Mouse (Mus musculus): ENCODE data around the gene Gtf3c2. TPM values are rescaled to one million over a fixed set of nuclear protein-coding genes. Genes with fewer than 3 reads are reported as not detected.

The Gtf3c2 gene
- polyA plus RNA-seq, 1 experiment from 2014 or later: 16.8 TPM

DNA sequence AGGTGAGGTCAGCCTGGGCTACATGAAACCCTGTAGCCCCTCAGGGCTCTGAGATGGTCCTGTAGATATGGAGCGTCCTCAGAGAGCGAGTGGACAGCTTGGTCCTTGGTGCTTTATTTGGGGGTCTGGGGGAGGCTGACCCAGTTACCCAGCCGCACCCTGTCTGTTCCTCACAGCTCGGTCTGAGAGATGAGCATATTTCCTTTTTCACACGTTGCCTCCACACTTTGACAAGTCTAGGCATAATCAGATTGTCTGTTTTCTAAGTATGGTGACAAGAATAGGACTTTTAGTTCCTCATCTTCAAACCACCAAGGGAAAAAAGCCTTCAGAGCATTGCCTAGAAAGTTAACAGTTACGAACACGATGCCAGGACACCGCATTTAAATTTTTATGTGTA is 58.8 kb downstream of the Gtf3c2 start:
- Histone ChIP-seq H3K9me3 (ENCODE audit: low read length) (no peaks in the 10 kb centered on the region), H3K4me1 (ENCODE audit: insufficient read depth) (no peaks in the 10 kb centered on the region), H3K4me3 (ENCODE audit: low read depth, low read length) (no peak overlapping the region), H3K27ac (ENCODE audit: low read depth) (no peak overlapping the region), H3K36me3 (replicated peaks; ENCODE audit: insufficient read depth, low read length) (no peaks in the 10 kb centered on the region), H3K4me2 (ENCODE audit: low read depth, low read length) (no peak overlapping the region), H3K9ac (replicated peaks) (no peak overlapping the region), H3K27me3 (ENCODE audit: insufficient read depth, low read length) (0 out of 2 replicates have a peak, but pooled peaks cover 4% of the 10 kb centered on the region)
- ATAC-seq (no peak), DNase-seq (no peak)
- TF ChIP-seq EP300 (IDR thresholded peaks at IDR 0.05; ENCODE audit: low read depth) (no peak), CTCF (IDR thresholded peaks at IDR 0.05; ENCODE audit: low read depth) (no peak)
- WGBS (ENCODE audit: insufficient replicate concordance): 48% methylated on average over 8 of the region's 8 CpGs

DNA sequence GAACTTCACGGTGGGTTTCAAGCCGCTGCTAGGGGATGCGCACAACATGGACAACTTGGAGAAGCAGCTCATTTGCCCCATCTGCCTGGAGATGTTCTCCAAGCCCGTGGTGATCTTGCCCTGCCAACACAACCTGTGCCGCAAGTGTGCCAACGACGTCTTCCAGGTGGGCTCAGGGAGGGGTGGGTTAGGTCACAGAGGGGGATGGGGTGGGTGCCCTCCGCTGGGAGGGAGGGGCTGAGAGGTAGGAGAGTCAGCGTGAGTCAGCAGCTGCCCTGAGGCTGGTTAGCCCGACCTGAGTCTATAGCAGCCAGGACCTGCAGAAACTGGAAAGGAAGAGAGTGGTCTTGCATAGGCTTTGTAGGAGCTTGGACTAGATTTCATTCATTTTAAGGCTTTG is 63.0 kb downstream of the Gtf3c2 start:
- no peak for ATAC-seq
- WGBS (ENCODE audit: insufficient replicate concordance): 25% methylated on average over 10 of the region's 10 CpGs

DNA sequence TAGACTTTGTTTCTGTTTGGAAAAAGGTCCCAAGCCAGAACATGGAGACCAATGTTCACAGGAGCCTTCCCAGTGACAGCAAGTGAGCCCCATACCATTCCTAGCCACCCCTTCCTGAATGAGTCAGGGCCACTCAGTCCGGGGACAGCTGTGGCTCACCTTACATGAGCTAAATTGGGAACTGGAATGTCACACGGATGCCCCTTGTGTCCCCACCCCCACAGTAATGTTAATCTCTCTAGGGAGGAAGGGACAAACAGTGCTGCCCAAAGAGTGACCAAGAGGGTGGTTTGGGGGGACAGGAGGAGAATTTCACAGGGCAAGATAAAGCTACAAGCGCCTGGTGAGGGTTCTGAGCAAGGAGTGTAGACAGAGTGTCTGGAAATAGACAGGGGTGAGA is 63.6 kb downstream of the Gtf3c2 start, which contains the start of gene Trim54:
Gene Trim54 (plus strand): TSS at position 359 of the 400 bp plus-strand sequence.
- no peak for TF ChIP-seq EP300 (IDR thresholded peaks at IDR 0.05; ENCODE audit: low read depth)
- Histone ChIP-seq H3K9ac (replicated peaks) (no peak within 1 kb of the TSS), H3K4me2 (ENCODE audit: low read depth, low read length) (no peak within 1 kb of the TSS)

More for the DNA sequence above, 63.0 kb downstream of the Gtf3c2 start:
- Histone ChIP-seq H3K9ac (replicated peaks) (no peak overlapping the region), H3K9me3 (ENCODE audit: low read length) (no peaks in the 10 kb centered on the region), H3K27ac (ENCODE audit: low read depth) (no peak overlapping the region), H3K4me3 (ENCODE audit: low read depth, low read length) (no peak overlapping the region), H3K27me3 (ENCODE audit: insufficient read depth, low read length) (0 out of 2 replicates have a peak, but pooled peaks cover 4% of the 10 kb centered on the region), H3K36me3 (replicated peaks; ENCODE audit: insufficient read depth, low read length) (no peaks in the 10 kb centered on the region), H3K4me2 (ENCODE audit: low read depth, low read length) (no peak overlapping the region), H3K4me1 (ENCODE audit: insufficient read depth) (no peaks in the 10 kb centered on the region)
- TF ChIP-seq CTCF (IDR thresholded peaks at IDR 0.05; ENCODE audit: low read depth): no peak
- no peak for TF ChIP-seq EP300 (IDR thresholded peaks at IDR 0.05; ENCODE audit: low read depth)
- no peak for DNase-seq

DNA sequence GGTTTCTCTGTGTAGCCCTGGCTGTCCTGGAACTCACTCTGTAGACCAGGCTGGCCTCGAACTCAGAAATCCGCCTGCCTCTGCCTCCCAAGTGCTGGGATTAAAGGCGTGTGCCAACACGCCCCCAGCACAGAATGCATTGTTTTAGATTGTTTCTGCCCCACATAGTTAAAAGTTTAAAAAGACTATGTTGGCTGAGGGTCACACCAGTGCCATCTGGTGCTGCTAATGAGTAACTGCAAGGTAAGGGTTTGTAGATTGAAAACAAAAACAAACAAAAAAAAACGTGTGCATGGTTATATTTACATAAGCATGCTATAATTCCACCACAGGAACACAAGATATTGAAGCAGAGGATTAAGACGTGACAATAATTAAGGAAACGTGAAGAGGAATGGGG is 69.2 kb downstream of the Gtf3c2 start:
- DNase-seq: no peak
- no peak for ATAC-seq
- 14% methylated on average over 7 of the region's 7 CpGs for WGBS (ENCODE audit: insufficient replicate concordance)

More for the DNA sequence above, 63.6 kb downstream of the Gtf3c2 start, which contains the start of gene Trim54:
- DNase-seq: no peak
- Histone ChIP-seq H3K4me3 (ENCODE audit: low read depth, low read length) (no peak within 1 kb of the TSS), H3K27me3 (ENCODE audit: insufficient read depth, low read length) (0 out of 2 replicates have a peak, but pooled peaks cover 4% of the 10 kb centered on the region), H3K36me3 (replicated peaks; ENCODE audit: insufficient read depth, low read length) (no peaks in the 10 kb centered on the region), H3K9me3 (ENCODE audit: low read length) (no peaks in the 10 kb centered on the region), H3K27ac (ENCODE audit: low read depth) (no peak within 1 kb of the TSS), H3K4me1 (ENCODE audit: insufficient read depth) (no peaks in the 10 kb centered on the region)
- WGBS (ENCODE audit: insufficient replicate concordance): 26% methylated on average over 3 of the region's 3 CpGs
- ATAC-seq: no peak

DNA sequence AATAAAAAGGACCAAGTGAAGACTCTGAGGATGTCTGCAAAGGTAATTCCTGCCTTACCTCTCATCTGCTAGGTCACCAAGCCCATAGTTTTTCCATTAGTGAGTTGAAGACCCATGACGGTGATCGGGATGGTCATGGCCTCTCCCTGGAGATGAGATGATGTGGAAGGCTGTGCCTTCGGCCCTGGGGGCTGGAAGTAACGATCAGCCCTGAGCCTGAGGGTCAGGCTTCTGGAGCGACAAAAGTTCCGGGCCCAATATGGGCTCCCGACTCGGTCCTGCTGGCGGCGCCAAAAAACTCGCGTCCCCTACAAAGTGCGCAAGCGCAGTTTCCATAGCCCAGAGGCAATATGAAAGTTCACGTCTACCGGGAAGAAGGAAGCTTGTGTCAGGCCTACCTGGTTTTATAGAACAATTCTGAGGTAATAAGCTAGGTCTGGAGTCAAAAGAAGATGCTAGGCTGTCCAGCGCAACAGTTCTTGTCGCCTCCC is 71.9 kb downstream of the Gtf3c2 start, which contains the start of gene Slc30a3:
Gene Slc30a3 (minus strand): TSS at position 238 of the 491 bp plus-strand sequence.
- Histone ChIP-seq H3K4me2 (ENCODE audit: low read depth, low read length) (no peak within 1 kb of the TSS), H3K27ac (ENCODE audit: low read depth) (no peak within 1 kb of the TSS), H3K9me3 (ENCODE audit: low read length) (no peaks in the 10 kb centered on the region), H3K4me1 (ENCODE audit: insufficient read depth) (no peaks in the 10 kb centered on the region), H3K27me3 (ENCODE audit: insufficient read depth, low read length) (no peaks in the 10 kb centered on the region), H3K9ac (replicated peaks) (no peak within 1 kb of the TSS), H3K36me3 (replicated peaks; ENCODE audit: insufficient read depth, low read length) (no peaks in the 10 kb centered on the region), H3K4me3 (ENCODE audit: low read depth, low read length) (no peak within 1 kb of the TSS)
- TF ChIP-seq EP300 (IDR thresholded peaks at IDR 0.05; ENCODE audit: low read depth): no peak
- TF ChIP-seq CTCF (IDR thresholded peaks at IDR 0.05; ENCODE audit: low read depth): no peak
- ATAC-seq (no peak), DNase-seq (no peak)
- WGBS (ENCODE audit: insufficient replicate concordance): 86% methylated on average over 18 of the region's 18 CpGs

More for the DNA sequence above, 69.2 kb downstream of the Gtf3c2 start:
- no peaks in the 10 kb centered on the region for H3K27me3 ChIP-seq (ENCODE audit: insufficient read depth, low read length)
- no peak overlapping the region for H3K4me2 ChIP-seq (ENCODE audit: low read depth, low read length)
- H3K4me1 ChIP-seq (ENCODE audit: insufficient read depth): no peaks in the 10 kb centered on the region
- TF ChIP-seq CTCF (IDR thresholded peaks at IDR 0.05; ENCODE audit: low read depth) (peak; percentile 61), EP300 (IDR thresholded peaks at IDR 0.05; ENCODE audit: low read depth) (no peak)
- no peak overlapping the region for H3K4me3 ChIP-seq (ENCODE audit: low read depth, low read length)
- no peak overlapping the region for H3K27ac ChIP-seq (ENCODE audit: low read depth)
- no peaks in the 10 kb centered on the region for H3K36me3 ChIP-seq (replicated peaks; ENCODE audit: insufficient read depth, low read length)
- H3K9ac ChIP-seq (replicated peaks): no peak overlapping the region
- H3K9me3 ChIP-seq (ENCODE audit: low read length): no peaks in the 10 kb centered on the region

Other genes starting within 250 kb of the Gtf3c2 start
- gene Cgref1, start 234.6 kb downstream of the Gtf3c2 start, polyA plus RNA-seq (2015; fragmentation: Nextera tagmentation; extraction: Ambion mirVana): 18.7 and 22.8 TPM in 2 replicates
- 79.2 and 80.6 TPM in 2 replicates for gene Preb, start 219.8 kb downstream of the Gtf3c2 start, polyA plus RNA-seq (2015; fragmentation: Nextera tagmentation; extraction: Ambion mirVana)
- 0.05 TPM in 1 of 2 replicates, not detected in the other for gene Tcf23, start 211.5 kb downstream of the Gtf3c2 start, polyA plus RNA-seq (2015; fragmentation: Nextera tagmentation; extraction: Ambion mirVana)
- 162 and 169 TPM in 2 replicates for gene Atraid, start 131.8 kb downstream of the Gtf3c2 start, polyA plus RNA-seq (2015; fragmentation: Nextera tagmentation; extraction: Ambion mirVana)
- gene Slc5a6, start 131.2 kb downstream of the Gtf3c2 start, polyA plus RNA-seq (2015; fragmentation: Nextera tagmentation; extraction: Ambion mirVana): 3.1 and 3.7 TPM in 2 replicates
- 3.1 and 4.2 TPM in 2 replicates for gene Cad, start 125.4 kb downstream of the Gtf3c2 start, polyA plus RNA-seq (2015; fragmentation: Nextera tagmentation; extraction: Ambion mirVana)
- gene Dnajc5g, start 73.9 kb downstream of the Gtf3c2 start, polyA plus RNA-seq (2015; fragmentation: Nextera tagmentation; extraction: Ambion mirVana): not detected in 2 replicates
- 0.24 and 0.72 TPM in 2 replicates for gene Slc30a3, start 71.9 kb downstream of the Gtf3c2 start, polyA plus RNA-seq (2015; fragmentation: Nextera tagmentation; extraction: Ambion mirVana)
- gene Trim54, start 63.4 kb downstream of the Gtf3c2 start, polyA plus RNA-seq (2015; fragmentation: Nextera tagmentation; extraction: Ambion mirVana): 0.12 and 0.86 TPM in 2 replicates
- gene Ucn, start 41.3 kb downstream of the Gtf3c2 start, polyA plus RNA-seq (2015; fragmentation: Nextera tagmentation; extraction: Ambion mirVana): not detected in 2 replicates
- gene Mpv17, start 25.9 kb downstream of the Gtf3c2 start, polyA plus RNA-seq (2015; fragmentation: Nextera tagmentation; extraction: Ambion mirVana): 16.5 and 17.6 TPM in 2 replicates
- gene Gm29609, start 233 bp downstream of the Gtf3c2 start, polyA plus RNA-seq (2015; fragmentation: Nextera tagmentation; extraction: Ambion mirVana): 0.21 and 0.59 TPM in 2 replicates
- gene Snx17, start 13.1 kb upstream of the Gtf3c2 start, polyA plus RNA-seq (2015; fragmentation: Nextera tagmentation; extraction: Ambion mirVana): 29.4 and 29.9 TPM in 2 replicates
- gene Eif2b4, start 13.3 kb upstream of the Gtf3c2 start, polyA plus RNA-seq (2015; fragmentation: Nextera tagmentation; extraction: Ambion mirVana): 35.5 and 36.8 TPM in 2 replicates
- 2.9 TPM in 2 replicates for gene Zfp513, start 22.2 kb upstream of the Gtf3c2 start, polyA plus RNA-seq (2015; fragmentation: Nextera tagmentation; extraction: Ambion mirVana)
- gene Ppm1g, start 40.5 kb upstream of the Gtf3c2 start, polyA plus RNA-seq (2015; fragmentation: Nextera tagmentation; extraction: Ambion mirVana): 49.4 and 56.9 TPM in 2 replicates
- 42.9 and 43.0 TPM in 2 replicates for gene Nrbp1, start 60.7 kb upstream of the Gtf3c2 start, polyA plus RNA-seq (2015; fragmentation: Nextera tagmentation; extraction: Ambion mirVana)
- gene Gm9970, start 61.1 kb upstream of the Gtf3c2 start, polyA plus RNA-seq (2015; fragmentation: Nextera tagmentation; extraction: Ambion mirVana): 0.28 TPM in 1 of 2 replicates, not detected in the other
- gene Krtcap3, start 71.5 kb upstream of the Gtf3c2 start, polyA plus RNA-seq (2015; fragmentation: Nextera tagmentation; extraction: Ambion mirVana): 6.5 and 7.5 TPM in 2 replicates
- 2.3 and 2.7 TPM in 2 replicates for gene Ift172, start 111.0 kb upstream of the Gtf3c2 start, polyA plus RNA-seq (2015; fragmentation: Nextera tagmentation; extraction: Ambion mirVana)
- 4.4 and 5.4 TPM in 2 replicates for gene Fndc4, start 115.9 kb upstream of the Gtf3c2 start, polyA plus RNA-seq (2015; fragmentation: Nextera tagmentation; extraction: Ambion mirVana)
- 53.7 and 63.1 TPM in 2 replicates for gene Gckr, start 117.3 kb upstream of the Gtf3c2 start, polyA plus RNA-seq (2015; fragmentation: Nextera tagmentation; extraction: Ambion mirVana)

Measured in liver, postnatal 0 days (tissue).